In genomic region chr11:88683026-88683770, GRCm38 (mm10) we compare ENCODE assay signal across 13 mouse cellular contexts. TPM values are rescaled to one million over a fixed set of nuclear protein-coding genes. Genes with fewer than 3 reads are reported as not detected.
DNase-seq lines count a peak whose midpoint lies in the region; ATAC-seq and TF ChIP-seq lines count a peak whose summit lies in the region.
"Had no signal": no experiment of that assay in that cellular context is flagged by ENCODE, and none has a peak within 500 bp of the region (broad histone marks: within the 10 kb centered on the region; RNA-seq: fewer than 3 reads in every experiment).

No protein-coding gene starts in this region.

- 61% methylated on average over 14 of the region's 14 CpGs for WGBS in cerebellum, adult 2 months
- WGBS in neural tube, embryonic 13.5 days = 50% methylated on average over 14 of the region's 14 CpGs
- 46% methylated on average over 14 of the region's 14 CpGs for WGBS in hindbrain, postnatal 0 days
- WGBS in stomach, embryonic 14.5 days = 65% methylated on average over 14 of the region's 14 CpGs

- peaks cover 21% of the 10 kb centered on the region for H3K36me3 ChIP-seq in neural tube, embryonic 13.5 days
- H3K36me3 ChIP-seq in hindbrain, postnatal 0 days (ENCODE audit: insufficient read depth, low read length) = peaks cover 8% of the 10 kb centered on the region; the same call in 1 of the 2 replicates
- H3K36me3 ChIP-seq in stomach, embryonic 14.5 days (ENCODE audit: control insufficient read depth, insufficient read depth, low read length) = peaks cover 5% of the 10 kb centered on the region; the same call in 1 of the 2 replicates

- 0 out of 2 replicates have a peak overlapping the region, but pooled peaks have one; percentile 11 for H3K27ac ChIP-seq in cerebellum, adult 2 months (ENCODE audit: insufficient read depth, low read length)
- H3K27ac ChIP-seq in neural tube, embryonic 13.5 days (replicated peaks) = peak overlapping the region; percentile 52; the same call in 1 of the 2 replicates
- H3K27ac ChIP-seq in hindbrain, postnatal 0 days = peak overlapping the region; percentile 16; the same call in 1 of the 2 replicates
- H3K27ac ChIP-seq in stomach, embryonic 14.5 days (ENCODE audit: low read length) = no peak overlapping the region
- H3K27ac ChIP-seq: heart, adult 2 months; left cerebral cortex, adult 2 months; limb, embryonic 15.5 days had no signal

- no peak overlapping the region for H3K4me3 ChIP-seq in cerebellum, adult 2 months (replicated peaks; ENCODE audit: insufficient read depth, low read depth, low read length)
- H3K4me3 ChIP-seq in neural tube, embryonic 13.5 days = no peak overlapping the region
- no peak overlapping the region for H3K4me3 ChIP-seq in hindbrain, postnatal 0 days (ENCODE audit: low read length)
- H3K4me3 ChIP-seq in stomach, embryonic 14.5 days (ENCODE audit: low read depth, low read length) = no peak overlapping the region
- H3K4me3 ChIP-seq: heart, adult 2 months; left cerebral cortex, adult 2 months; limb, embryonic 15.5 days had no signal

- ATAC-seq in neural tube, embryonic 13.5 days (ENCODE audit: low read depth) = no peak
- ATAC-seq in hindbrain, postnatal 0 days = no peak
- ATAC-seq in stomach, embryonic 14.5 days (ENCODE audit: insufficient number of reproducible peaks, insufficient read depth, low FRiP score, low read depth) = 0 out of 2 replicates have a peak, but pooled peaks have one; percentile 62

- no peak for TF ChIP-seq POLR2A in cerebellum, adult 2 months (IDR thresholded peaks at IDR 0.05; ENCODE audit: borderline replicate concordance, insufficient read depth, low read length)

- H3K27me3 ChIP-seq in cerebellum, adult 2 months (ENCODE audit: control insufficient read depth, insufficient read depth, low read length) = no peaks in the 10 kb centered on the region
- no peaks in the 10 kb centered on the region for H3K27me3 ChIP-seq in neural tube, embryonic 13.5 days
- H3K27me3 ChIP-seq in hindbrain, postnatal 0 days (ENCODE audit: insufficient read depth, low read length) = no peaks in the 10 kb centered on the region
- no peaks in the 10 kb centered on the region for H3K27me3 ChIP-seq in stomach, embryonic 14.5 days (ENCODE audit: control insufficient read depth, insufficient read depth, low read length)
- H3K27me3 ChIP-seq: limb, embryonic 15.5 days had no signal

- 0 out of 2 replicates have a peak, but pooled peaks cover 5% of the 10 kb centered on the region for H3K4me1 ChIP-seq in cerebellum, adult 2 months (ENCODE audit: control insufficient read depth, insufficient read depth, low read length)
- peaks cover 88% of the 10 kb centered on the region for H3K4me1 ChIP-seq in neural tube, embryonic 13.5 days (replicated peaks)
- 0 out of 2 replicates have a peak, but pooled peaks cover 11% of the 10 kb centered on the region for H3K4me1 ChIP-seq in hindbrain, postnatal 0 days (ENCODE audit: insufficient read depth, low read length)
- peaks cover 29% of the 10 kb centered on the region; the same call in 1 of the 2 replicates for H3K4me1 ChIP-seq in stomach, embryonic 14.5 days (ENCODE audit: control insufficient read depth, insufficient read depth, low read length)

- no peak overlapping the region for H3K9ac ChIP-seq in neural tube, embryonic 13.5 days
- no peak overlapping the region for H3K9ac ChIP-seq in hindbrain, postnatal 0 days (replicated peaks; ENCODE audit: low read length)
- no peak overlapping the region for H3K9ac ChIP-seq in stomach, embryonic 14.5 days (replicated peaks; ENCODE audit: low read depth, low read length)
- H3K9ac ChIP-seq: limb, embryonic 15.5 days had no signal

- intact Hi-C loops in heart, postnatal 14 days (cut with DNase I) = no loop called here
- intact Hi-C loops in heart, postnatal 36 days (cut with DNase I) = no loop called here

- H3K9me3 ChIP-seq in neural tube, embryonic 13.5 days = no peaks in the 10 kb centered on the region
- H3K9me3 ChIP-seq in hindbrain, postnatal 0 days (ENCODE audit: low read length) = no peaks in the 10 kb centered on the region
- H3K9me3 ChIP-seq in stomach, embryonic 14.5 days (ENCODE audit: control insufficient read depth, low read depth, low read length) = no peaks in the 10 kb centered on the region
- H3K9me3 ChIP-seq: limb, embryonic 15.5 days had no signal

- no peak for DNase-seq in cerebellum, adult 2 months
- DNase-seq in cerebellum, postnatal 36 days = no peak
- DNase-seq in neural tube, embryonic 10.5 days (ENCODE audit: extremely low spot score, low spot score) = no peak
- peak; percentile 33 for DNase-seq in hindbrain, postnatal 0 days (ENCODE audit: low spot score)
- DNase-seq in heart, postnatal 14 days = no peak
- no peak for DNase-seq in heart, postnatal 36 days
- DNase-seq: adrenal gland, postnatal 36 days; heart, adult 2 months; kidney, adult 9 months had no signal

- no peak overlapping the region for H3K4me2 ChIP-seq in neural tube, embryonic 13.5 days
- H3K4me2 ChIP-seq in hindbrain, postnatal 0 days (ENCODE audit: low read depth, low read length) = no peak overlapping the region
- H3K4me2 ChIP-seq in stomach, embryonic 14.5 days (replicated peaks; ENCODE audit: low read depth, low read length) = no peak overlapping the region
- H3K4me2 ChIP-seq: limb, embryonic 15.5 days had no signal

- TF ChIP-seq CTCF in cerebellum, adult 2 months (IDR thresholded peaks at IDR 0.05; ENCODE audit: borderline replicate concordance, insufficient read depth, low read depth, low read length) = no peak
- TF ChIP-seq CTCF in hindbrain, postnatal 0 days (IDR thresholded peaks at IDR 0.05; ENCODE audit: low read depth) = no peak

RNA-seq across cellular contexts. Expression of gene Msi2, which starts 35.1 kb away (rescaled TPM):
- polyA plus RNA-seq in cerebellum, adult 2 months (2012; rRNA removed) = 87.3 and 87.5 TPM in 2 replicates
- 20.9 and 21.7 TPM in 2 replicates for polyA plus RNA-seq in neural tube, embryonic 13.5 days (2015; fragmentation: Nextera tagmentation; extraction: Ambion mirVana)
- total RNA-seq in hindbrain, postnatal 0 days (2014; rRNA removed) = 165 and 170 TPM in 2 replicates
- 33.0 and 36.8 TPM in 2 replicates for polyA plus RNA-seq in hindbrain, postnatal 0 days (2015; fragmentation: Nextera tagmentation; extraction: Ambion mirVana)
- 17.5 and 17.9 TPM in 2 replicates for polyA plus RNA-seq in stomach, embryonic 14.5 days (2014; fragmentation: Nextera tagmentation; extraction: Ambion mirVana)
- 100 to 1,000 TPM; 196 to 206 TPM for total RNA-seq in heart, postnatal 14 days (2021)
- 100 to 1,000 TPM; 192 TPM for total RNA-seq in heart, postnatal 36 days (2021)
